Mouse (Mus musculus): ENCODE data around the gene Pla2g2c. TPM values are rescaled to one million over a fixed set of nuclear protein-coding genes. Genes with fewer than 3 reads are reported as not detected.

Gene Pla2g2c
- polyA plus RNA-seq, 1 experiment from 2014 or later = 0.53 TPM

- Histone ChIP-seq H3K4me3 (ENCODE audit: low read depth, low read length) (no peak overlapping the region), H3K4me1 (ENCODE audit: insufficient read depth, low read depth, low read length) (no peaks in the 10 kb centered on the region), H3K27me3 (replicated peaks; ENCODE audit: insufficient read depth, low read length) (no peaks in the 10 kb centered on the region), H3K27ac (ENCODE audit: low read length) (no peak overlapping the region), H3K36me3 (ENCODE audit: insufficient read depth, low read length) (no peaks in the 10 kb centered on the region), H3K4me2 (replicated peaks; ENCODE audit: low read depth, low read length) (no peak overlapping the region), H3K9me3 (ENCODE audit: low read length) (no peaks in the 10 kb centered on the region), H3K9ac (replicated peaks; ENCODE audit: low read depth) (no peak overlapping the region)
- TF ChIP-seq EP300 (IDR thresholded peaks at IDR 0.05) = no peak
- TF ChIP-seq CTCF (IDR thresholded peaks at IDR 0.05) = peak; percentile 84
- ATAC-seq (peak; percentile 22; the same call in 1 of the 2 replicates), DNase-seq (ENCODE audit: low spot score) (peak; percentile 62)
- whole genome bisulfite sequencing = 50% methylated on average over 8 of the region's 8 CpGs
Measured at GRCm38 (mm10) chr4:138748369-138749072, 23.9 kb downstream of the Pla2g2c start.

- 89% methylated on average over 6 of the region's 6 CpGs for WGBS
Measured at GRCm38 (mm10) chr4:138752603-138753002, 28.0 kb downstream of the Pla2g2c start.

GRCm38 (mm10) chr4:138753608-138754007, 29.0 kb downstream of the Pla2g2c start:
- Histone ChIP-seq H3K9me3 (ENCODE audit: low read length) (no peaks in the 10 kb centered on the region), H3K36me3 (ENCODE audit: insufficient read depth, low read length) (no peaks in the 10 kb centered on the region), H3K4me3 (ENCODE audit: low read depth, low read length) (no peak overlapping the region), H3K9ac (replicated peaks; ENCODE audit: low read depth) (no peak overlapping the region), H3K4me2 (replicated peaks; ENCODE audit: low read depth, low read length) (no peak overlapping the region), H3K27ac (ENCODE audit: low read length) (no peak overlapping the region), H3K27me3 (replicated peaks; ENCODE audit: insufficient read depth, low read length) (no peaks in the 10 kb centered on the region), H3K4me1 (ENCODE audit: insufficient read depth, low read depth, low read length) (no peaks in the 10 kb centered on the region)
- whole genome bisulfite sequencing = 89% methylated on average over 3 of the region's 3 CpGs
- TF ChIP-seq CTCF (IDR thresholded peaks at IDR 0.05) (no peak), EP300 (IDR thresholded peaks at IDR 0.05) (no peak)
- no peak for ATAC-seq
- no peak for DNase-seq (ENCODE audit: low spot score)

More at GRCm38 (mm10) chr4:138752603-138753002, 28.0 kb downstream of the Pla2g2c start:
- no peak for ATAC-seq
- Histone ChIP-seq H3K4me2 (replicated peaks; ENCODE audit: low read depth, low read length) (no peak overlapping the region), H3K9ac (replicated peaks; ENCODE audit: low read depth) (no peak overlapping the region), H3K36me3 (ENCODE audit: insufficient read depth, low read length) (no peaks in the 10 kb centered on the region), H3K4me3 (ENCODE audit: low read depth, low read length) (no peak overlapping the region), H3K27me3 (replicated peaks; ENCODE audit: insufficient read depth, low read length) (no peaks in the 10 kb centered on the region), H3K4me1 (ENCODE audit: insufficient read depth, low read depth, low read length) (no peaks in the 10 kb centered on the region), H3K9me3 (ENCODE audit: low read length) (no peaks in the 10 kb centered on the region), H3K27ac (ENCODE audit: low read length) (no peak overlapping the region)
- DNase-seq (ENCODE audit: low spot score) = no peak
- TF ChIP-seq EP300 (IDR thresholded peaks at IDR 0.05) (no peak), CTCF (IDR thresholded peaks at IDR 0.05) (no peak)

GRCm38 (mm10) chr4:138754432-138754831, 29.8 kb downstream of the Pla2g2c start:
- no peak overlapping the region for H3K9ac ChIP-seq (replicated peaks; ENCODE audit: low read depth)
- no peak overlapping the region for H3K4me2 ChIP-seq (replicated peaks; ENCODE audit: low read depth, low read length)
- DNase-seq (ENCODE audit: low spot score) (no peak), ATAC-seq (no peak)
- WGBS = 57% methylated on average over 9 of the region's 9 CpGs
- TF ChIP-seq EP300 (IDR thresholded peaks at IDR 0.05) (no peak), CTCF (IDR thresholded peaks at IDR 0.05) (no peak)
- H3K4me1 ChIP-seq (ENCODE audit: insufficient read depth, low read depth, low read length) = no peaks in the 10 kb centered on the region
- H3K9me3 ChIP-seq (ENCODE audit: low read length) = no peaks in the 10 kb centered on the region
- H3K4me3 ChIP-seq (ENCODE audit: low read depth, low read length) = no peak overlapping the region
- H3K27me3 ChIP-seq (replicated peaks; ENCODE audit: insufficient read depth, low read length) = no peaks in the 10 kb centered on the region
- no peak overlapping the region for H3K27ac ChIP-seq (ENCODE audit: low read length)
- no peaks in the 10 kb centered on the region for H3K36me3 ChIP-seq (ENCODE audit: insufficient read depth, low read length)

- Histone ChIP-seq H3K9me3 (ENCODE audit: low read length) (no peaks in the 10 kb centered on the region), H3K4me2 (replicated peaks; ENCODE audit: low read depth, low read length) (no peak overlapping the region), H3K36me3 (ENCODE audit: insufficient read depth, low read length) (no peaks in the 10 kb centered on the region), H3K27me3 (replicated peaks; ENCODE audit: insufficient read depth, low read length) (no peaks in the 10 kb centered on the region), H3K9ac (replicated peaks; ENCODE audit: low read depth) (no peak overlapping the region), H3K4me1 (ENCODE audit: insufficient read depth, low read depth, low read length) (no peaks in the 10 kb centered on the region), H3K27ac (ENCODE audit: low read length) (no peak overlapping the region), H3K4me3 (ENCODE audit: low read depth, low read length) (no peak overlapping the region)
- no peak for ATAC-seq
- DNase-seq (ENCODE audit: low spot score) = no peak
- 55% methylated on average over 4 of the region's 4 CpGs for WGBS
- no peak for TF ChIP-seq EP300 (IDR thresholded peaks at IDR 0.05)
- no peak for TF ChIP-seq CTCF (IDR thresholded peaks at IDR 0.05)
Measured at GRCm38 (mm10) chr4:138755439-138755838, 30.8 kb downstream of the Pla2g2c start.

- H3K4me3 ChIP-seq (ENCODE audit: low read depth, low read length) = no peak overlapping the region
- no peak overlapping the region for H3K4me2 ChIP-seq (replicated peaks; ENCODE audit: low read depth, low read length)
- no peaks in the 10 kb centered on the region for H3K4me1 ChIP-seq (ENCODE audit: insufficient read depth, low read depth, low read length)
- no peak for ATAC-seq
- no peak overlapping the region for H3K27ac ChIP-seq (ENCODE audit: low read length)
- TF ChIP-seq CTCF (IDR thresholded peaks at IDR 0.05) (no peak), EP300 (IDR thresholded peaks at IDR 0.05) (no peak)
- 77% methylated on average over 11 of the region's 11 CpGs for WGBS
- H3K9me3 ChIP-seq (ENCODE audit: low read length) = no peaks in the 10 kb centered on the region
- H3K36me3 ChIP-seq (ENCODE audit: insufficient read depth, low read length) = no peaks in the 10 kb centered on the region
- no peak for DNase-seq (ENCODE audit: low spot score)
- no peak overlapping the region for H3K9ac ChIP-seq (replicated peaks; ENCODE audit: low read depth)
- no peaks in the 10 kb centered on the region for H3K27me3 ChIP-seq (replicated peaks; ENCODE audit: insufficient read depth, low read length)
Measured at GRCm38 (mm10) chr4:138755983-138756382, 31.4 kb downstream of the Pla2g2c start.

Measured in lung, postnatal 0 days (tissue).